Mouse (Mus musculus) bone marrow macrophage, adult 2 months (primary cell): Measurements from ENCODE around the gene Eno2.

Source experiments
- CTCF ChIP-seq: IDR thresholded peaks from 2 replicates; pipeline ENCODE4 v1.5.1; 2012; ENCODE audit warnings: low read depth, mild to moderate bottlenecking, low read length, moderate library complexity
- POLR2A ChIP-seq: IDR thresholded peaks from 2 replicates; pipeline ENCODE4 v1.6.1; 2012; ENCODE audit warnings: mild to moderate bottlenecking, low read depth, low read length, borderline replicate concordance

DNA sequence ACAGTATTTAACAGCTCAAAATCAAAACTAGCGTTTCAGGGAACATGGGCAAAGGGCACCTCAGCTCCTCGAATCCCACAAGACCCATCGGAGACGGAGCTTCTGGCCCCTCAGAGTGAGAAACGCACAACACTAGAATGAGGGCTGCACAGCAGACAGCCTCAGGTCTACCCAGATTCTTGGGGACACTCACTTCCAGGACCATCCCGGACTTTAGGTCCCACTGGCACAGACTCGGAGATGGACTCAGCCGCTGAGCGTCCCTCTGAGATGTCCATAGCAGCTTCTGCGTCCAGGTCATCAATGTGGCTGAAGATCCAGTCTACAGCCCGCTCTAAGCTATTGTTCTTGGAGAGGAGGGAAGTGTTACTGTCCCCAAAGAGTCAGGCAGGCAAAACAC lies 47.7 kb upstream of the Eno2 start:
- TF ChIP-seq POLR2A (no peak), CTCF (no peak)
